Mouse (Mus musculus) neural tube, embryonic 11.5 days (tissue): ENCODE results near the gene Il6st. TPM values are rescaled to one million over a fixed set of nuclear protein-coding genes. Genes with fewer than 3 reads are reported as not detected.

Experiments
- ATAC-seq: fragments of 200-750 bp; cut with Nextera tagmentation; 2 replicates; pipeline ENCODE4 v1.8.0; 2017; ENCODE audit warnings: moderate number of reproducible peaks, mild to moderate bottlenecking, moderate TSS enrichment, moderate library complexity; ENCODE audit not compliant: insufficient read depth, low FRiP score, low TSS enrichment
- DNase-seq: peaks from one replicate; pipeline ENCODE4 v3.0.0-alpha.2; 2015; ENCODE audit warnings: low spot score
- H3K27ac ChIP-seq: fragments of 300-500 bp; sonication (generic); 2 replicates; pipeline ENCODE4 v1.5.1; 2014; ENCODE audit warnings: low read depth, mild to moderate bottlenecking, low read length
- H3K27me3 ChIP-seq: fragments of 300-500 bp; sonication (generic); 2 replicates; pipeline ENCODE4 v1.6.1; 2014; ENCODE audit warnings: mild to moderate bottlenecking, low read length, mixed read lengths; ENCODE audit not compliant: control insufficient read depth, insufficient read depth
- H3K36me3 ChIP-seq: fragments of 300-500 bp; sonication (generic); 2 replicates; pipeline ENCODE4 v1.6.1; 2014; ENCODE audit warnings: mild to moderate bottlenecking, low read length, moderate library complexity, mixed read lengths; ENCODE audit not compliant: control insufficient read depth, insufficient read depth
- H3K4me1 ChIP-seq: fragments of 300-500 bp; sonication (generic); 2 replicates; pipeline ENCODE4 v1.6.1; 2014; ENCODE audit warnings: low read length, mixed read lengths; ENCODE audit not compliant: control insufficient read depth, insufficient read depth
- H3K4me2 ChIP-seq: fragments of 300-500 bp; sonication (generic); 2 replicates; pipeline ENCODE4 v1.6.1; 2014; ENCODE audit warnings: low read depth, mild to moderate bottlenecking, moderate library complexity
- H3K4me3 ChIP-seq: fragments of 300-500 bp; sonication (generic); 2 replicates; pipeline ENCODE4 v1.5.1; 2014; ENCODE audit warnings: low read depth, low read length
- H3K9ac ChIP-seq: fragments of 300-500 bp; sonication (generic); 2 replicates; pipeline ENCODE4 v1.6.1; 2014; ENCODE audit warnings: mild to moderate bottlenecking, low read length
- H3K9me3 ChIP-seq: fragments of 300-500 bp; sonication (generic); 2 replicates; pipeline ENCODE4 v1.6.1; 2016; ENCODE audit warnings: low read length; ENCODE audit not compliant: control insufficient read depth
- WGBS: fragments of 180-500 bp; shearing (Covaris S2); extraction: QIAGEN DNeasy Blood & Tissue Kit; methylation state at CpG from one replicate; pipeline ENCODE4 v1.1.7; 2014; 5-methylcytosine and 5-hydroxymethylcytosine counted together
- polyA plus RNA-seq: library from polyadenylated mRNA; unstranded; fragments of >200 nt; fragmentation: Nextera tagmentation; extraction: Ambion mirVana; gene quantifications from 2 replicates; pipeline ENCODE4 v1.2.1, GENCODE M21; 2014

Gene Il6st
- polyA plus RNA-seq, 1 experiment from 2014 or later: 33.1 TPM

- Histone ChIP-seq H3K36me3 (peaks cover 10% of the 10 kb centered on the region), H3K27ac (no peak overlapping the region), H3K9me3 (no peaks in the 10 kb centered on the region), H3K27me3 (no peaks in the 10 kb centered on the region), H3K4me1 (no peaks in the 10 kb centered on the region), H3K4me2 (no peak overlapping the region), H3K9ac (no peak overlapping the region), H3K4me3 (no peak overlapping the region)
- 94% methylated on average over 13 of the region's 13 CpGs for WGBS
- ATAC-seq (no peak), DNase-seq (no peak)
Measured at GRCm38 (mm10) chr13:112503846-112504245, 40.0 kb downstream of the Il6st start.

- no peak for ATAC-seq
- Histone ChIP-seq H3K9ac (no peak overlapping the region), H3K9me3 (no peaks in the 10 kb centered on the region), H3K36me3 (peaks cover 7% of the 10 kb centered on the region), H3K4me3 (no peak overlapping the region), H3K27me3 (no peaks in the 10 kb centered on the region), H3K27ac (no peak overlapping the region), H3K4me1 (no peaks in the 10 kb centered on the region), H3K4me2 (no peak overlapping the region)
- no peak for DNase-seq
- WGBS: 89% methylated on average over 6 of the region's 6 CpGs
Measured at GRCm38 (mm10) chr13:112505436-112505835, 41.6 kb downstream of the Il6st start.

- ATAC-seq (no peak), DNase-seq (no peak)
- H3K27ac ChIP-seq: no peak overlapping the region
- no peaks in the 10 kb centered on the region for H3K4me1 ChIP-seq
- no peak overlapping the region for H3K4me2 ChIP-seq
- H3K27me3 ChIP-seq: no peaks in the 10 kb centered on the region
- no peak overlapping the region for H3K9ac ChIP-seq
- H3K9me3 ChIP-seq: no peaks in the 10 kb centered on the region
- WGBS: 91% methylated on average over 13 of the region's 13 CpGs
- H3K4me3 ChIP-seq: no peak overlapping the region
- peaks cover 5% of the 10 kb centered on the region; the same call in 1 of the 2 replicates for H3K36me3 ChIP-seq
Measured at GRCm38 (mm10) chr13:112506766-112507165, 42.9 kb downstream of the Il6st start.

GRCm38 (mm10) chr13:112507691-112508090, 43.8 kb downstream of the Il6st start:
- DNase-seq (no peak), ATAC-seq (no peak)
- no peak overlapping the region for H3K4me3 ChIP-seq
- WGBS: 86% methylated on average over 13 of the region's 13 CpGs
- no peaks in the 10 kb centered on the region for H3K4me1 ChIP-seq
- H3K36me3 ChIP-seq: peaks cover 5% of the 10 kb centered on the region; the same call in 1 of the 2 replicates
- H3K9me3 ChIP-seq: no peaks in the 10 kb centered on the region
- H3K27ac ChIP-seq: no peak overlapping the region
- no peak overlapping the region for H3K9ac ChIP-seq
- H3K27me3 ChIP-seq: no peaks in the 10 kb centered on the region
- no peak overlapping the region for H3K4me2 ChIP-seq

- 92% methylated on average over 5 of the region's 5 CpGs for WGBS
- Histone ChIP-seq H3K36me3 (peaks cover 5% of the 10 kb centered on the region; the same call in 1 of the 2 replicates), H3K9ac (no peak overlapping the region), H3K9me3 (no peaks in the 10 kb centered on the region), H3K27ac (no peak overlapping the region), H3K27me3 (no peaks in the 10 kb centered on the region), H3K4me1 (no peaks in the 10 kb centered on the region), H3K4me2 (no peak overlapping the region), H3K4me3 (no peak overlapping the region)
- ATAC-seq (no peak), DNase-seq (no peak)
Measured at GRCm38 (mm10) chr13:112508487-112508886, 44.6 kb downstream of the Il6st start.

GRCm38 (mm10) chr13:112509465-112509864, 45.6 kb downstream of the Il6st start:
- Histone ChIP-seq H3K36me3 (no peaks in the 10 kb centered on the region), H3K4me1 (no peaks in the 10 kb centered on the region), H3K9ac (no peak overlapping the region), H3K9me3 (no peaks in the 10 kb centered on the region), H3K27ac (no peak overlapping the region), H3K4me3 (no peak overlapping the region), H3K27me3 (no peaks in the 10 kb centered on the region), H3K4me2 (no peak overlapping the region)
- 36% methylated on average over 4 of the region's 4 CpGs for WGBS
- DNase-seq: peak; percentile 63
- no peak; the same call in 1 of the 2 replicates for ATAC-seq

GRCm38 (mm10) chr13:112510437-112511212, 46.8 kb downstream of the Il6st start:
- Histone ChIP-seq H3K4me2 (no peak overlapping the region), H3K9ac (no peak overlapping the region), H3K4me3 (no peak overlapping the region), H3K27ac (no peak overlapping the region), H3K4me1 (no peaks in the 10 kb centered on the region), H3K36me3 (no peaks in the 10 kb centered on the region), H3K27me3 (no peaks in the 10 kb centered on the region), H3K9me3 (no peaks in the 10 kb centered on the region)
- ATAC-seq: no peak
- 93% methylated on average over 19 of the region's 19 CpGs for WGBS
- no peak for DNase-seq

GRCm38 (mm10) chr13:112511261-112511660, 47.4 kb downstream of the Il6st start:
- Histone ChIP-seq H3K4me1 (no peaks in the 10 kb centered on the region), H3K27ac (no peak overlapping the region), H3K9me3 (no peaks in the 10 kb centered on the region), H3K9ac (no peak overlapping the region), H3K4me2 (no peak overlapping the region), H3K27me3 (no peaks in the 10 kb centered on the region), H3K4me3 (no peak overlapping the region), H3K36me3 (no peaks in the 10 kb centered on the region)
- DNase-seq: no peak
- 93% methylated on average over 11 of the region's 11 CpGs for WGBS
- ATAC-seq: no peak

GRCm38 (mm10) chr13:112511810-112512209, 47.9 kb downstream of the Il6st start:
- no peaks in the 10 kb centered on the region for H3K36me3 ChIP-seq
- no peak overlapping the region for H3K4me2 ChIP-seq
- no peak overlapping the region for H3K4me3 ChIP-seq
- DNase-seq (no peak), ATAC-seq (no peak)
- H3K9me3 ChIP-seq: no peaks in the 10 kb centered on the region
- no peak overlapping the region for H3K27ac ChIP-seq
- 91% methylated on average over 7 of the region's 7 CpGs for WGBS
- H3K9ac ChIP-seq: no peak overlapping the region
- no peaks in the 10 kb centered on the region for H3K27me3 ChIP-seq
- H3K4me1 ChIP-seq: no peaks in the 10 kb centered on the region
